Mouse (Mus musculus) bone marrow, adult 2 months (tissue): Measurements from ENCODE around the gene Col1a2.

ENCODE experiments used
- CTCF ChIP-seq: fragments of 200-500 bp; IDR thresholded peaks from 2 replicates; pipeline ENCODE4 v1.5.1; 2011; ENCODE audit warnings: low read length, control low read depth; ENCODE audit not compliant: control insufficient read depth, insufficient read depth
- POLR2A ChIP-seq: fragments of 200-500 bp; IDR thresholded peaks from 2 replicates; pipeline ENCODE4 v1.6.1; 2011; ENCODE audit warnings: low read depth, mild to moderate bottlenecking, control low read depth, low read length, borderline replicate concordance; ENCODE audit not compliant: control insufficient read depth

DNA sequence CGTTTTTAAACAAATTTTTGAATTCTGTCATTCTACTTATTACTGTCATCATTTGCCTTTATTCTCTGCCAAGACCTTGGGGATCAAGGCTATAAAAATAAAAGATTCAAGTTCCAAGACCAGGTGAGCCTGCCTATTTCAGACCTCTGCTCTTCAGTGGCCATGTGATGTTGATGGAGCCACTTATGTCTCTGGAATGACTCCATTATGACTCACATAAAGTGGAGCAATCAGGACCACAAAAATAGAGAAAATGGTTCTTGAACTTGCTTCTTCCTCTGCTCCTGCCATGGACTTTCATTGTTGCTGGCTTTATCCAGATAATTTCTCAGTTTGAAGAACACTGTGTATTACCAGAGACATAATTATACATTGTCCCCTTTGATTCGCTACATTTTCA, 10.9 kb upstream of the Col1a2 start:
- TF ChIP-seq CTCF (no peak), POLR2A (no peak)
